Mouse (Mus musculus) olfactory bulb, adult 2 months (tissue): ENCODE results near the gene Abi3. TPM values are rescaled to one million over a fixed set of nuclear protein-coding genes. Genes with fewer than 3 reads are reported as not detected.

Experiments used
- H3K27ac ChIP-seq: fragments of 200-500 bp; 2 replicates; pipeline ENCODE4 v1.5.1; 2012; ENCODE audit warnings: low read depth, low read length; ENCODE audit not compliant: insufficient read depth
- H3K4me1 ChIP-seq: fragments of 200-500 bp; 2 replicates; pipeline ENCODE4 v1.6.1; 2012; ENCODE audit warnings: low read length; ENCODE audit not compliant: control insufficient read depth, insufficient read depth
- H3K4me3 ChIP-seq: fragments of 200-500 bp; 2 replicates; pipeline ENCODE4 v1.5.1; 2012; ENCODE audit warnings: mild to moderate bottlenecking, low read depth, low read length, moderate library complexity; ENCODE audit not compliant: insufficient read depth
- CTCF ChIP-seq: fragments of 200-500 bp; IDR thresholded peaks from 2 replicates; pipeline ENCODE4 v1.5.1; 2012; ENCODE audit warnings: low read depth, mild to moderate bottlenecking, low read length, moderate library complexity; ENCODE audit not compliant: insufficient read depth
- POLR2A ChIP-seq: fragments of 200-500 bp; IDR thresholded peaks from 2 replicates; pipeline ENCODE4 v1.6.1; 2012; ENCODE audit warnings: mild to moderate bottlenecking, low read depth, low read length, moderate library complexity; ENCODE audit not compliant: insufficient read depth
- WGBS: fragments of 180-500 bp; shearing (Covaris S2); methylation state at CpG from one replicate; pipeline ENCODE4 v1.1.7; 2018; 5-methylcytosine and 5-hydroxymethylcytosine counted together
- polyA plus RNA-seq: library from polyadenylated mRNA; stranded (reverse); fragments of >200 nt; gene quantifications from 2 replicates; pipeline ENCODE4 v1.2.4, GENCODE M21; 2012; ENCODE audit warnings: low replicate concordance; ENCODE audit not compliant: missing spikeins, insufficient read depth, insufficient read length

Abi3 gene
- polyA plus RNA-seq, 1 experiment: not detected

- no peak for TF ChIP-seq CTCF
- 16% methylated on average over 18 of the region's 18 CpGs for WGBS
- H3K27ac ChIP-seq: no peak overlapping the region; the same call in 1 of the 2 replicates
- H3K4me3 ChIP-seq: no peak overlapping the region
- peaks cover 30% of the 10 kb centered on the region for H3K4me1 ChIP-seq
Measured at GRCm38 (mm10) chr11:95833631-95834142, 8.6 kb downstream of the Abi3 start.

GRCm38 (mm10) chr11:95833006-95833570 is 9.2 kb downstream of the Abi3 start:
- TF ChIP-seq CTCF (no peak), POLR2A (no peak)
- Histone ChIP-seq H3K4me3 (no peak overlapping the region), H3K27ac (no peak overlapping the region; the same call in 1 of the 2 replicates), H3K4me1 (peaks cover 30% of the 10 kb centered on the region)
- WGBS: 63% methylated on average over 8 of the region's 8 CpGs

- Histone ChIP-seq H3K4me1 (peaks cover 30% of the 10 kb centered on the region), H3K27ac (no peak overlapping the region), H3K4me3 (no peak overlapping the region)
- WGBS: 76% methylated on average over 18 of the region's 18 CpGs
- TF ChIP-seq CTCF (no peak), POLR2A (no peak)
Measured at GRCm38 (mm10) chr11:95832129-95833005, 9.9 kb downstream of the Abi3 start.

GRCm38 (mm10) chr11:95831641-95832040 is 10.6 kb downstream of the Abi3 start:
- Histone ChIP-seq H3K27ac (no peak overlapping the region), H3K4me3 (no peak overlapping the region), H3K4me1 (peaks cover 24% of the 10 kb centered on the region)
- 42% methylated on average over 15 of the region's 15 CpGs for WGBS
- no peak for TF ChIP-seq POLR2A
- no peak for TF ChIP-seq CTCF

- Histone ChIP-seq H3K27ac (no peak overlapping the region), H3K4me3 (no peak overlapping the region), H3K4me1 (peaks cover 23% of the 10 kb centered on the region)
- TF ChIP-seq CTCF (no peak), POLR2A (no peak)
- 42% methylated on average over 10 of the region's 10 CpGs for WGBS
Measured at GRCm38 (mm10) chr11:95831276-95831619, 11.0 kb downstream of the Abi3 start.

GRCm38 (mm10) chr11:95830411-95831275 is 11.6 kb downstream of the Abi3 start:
- no peak overlapping the region for H3K27ac ChIP-seq
- H3K4me3 ChIP-seq: no peak overlapping the region
- WGBS: 36% methylated on average over 80 of the region's 80 CpGs
- no peak for TF ChIP-seq CTCF
- TF ChIP-seq POLR2A: no peak
- H3K4me1 ChIP-seq: peaks cover 19% of the 10 kb centered on the region

GRCm38 (mm10) chr11:95829526-95830050 is 12.7 kb downstream of the Abi3 start:
- H3K4me3 ChIP-seq: no peak overlapping the region
- H3K27ac ChIP-seq: no peak overlapping the region
- peaks cover 17% of the 10 kb centered on the region for H3K4me1 ChIP-seq
- 64% methylated on average over 4 of the region's 4 CpGs for WGBS
- TF ChIP-seq POLR2A (no peak), CTCF (no peak)

- TF ChIP-seq POLR2A (no peak), CTCF (no peak)
- Histone ChIP-seq H3K4me3 (no peak overlapping the region), H3K27ac (no peak overlapping the region), H3K4me1 (peaks cover 13% of the 10 kb centered on the region)
- WGBS: 80% methylated on average over 11 of the region's 11 CpGs
Measured at GRCm38 (mm10) chr11:95828181-95828964, 13.9 kb downstream of the Abi3 start.
